ENCODE assay signal across 8 mouse cellular contexts in the genomic region with DNA sequence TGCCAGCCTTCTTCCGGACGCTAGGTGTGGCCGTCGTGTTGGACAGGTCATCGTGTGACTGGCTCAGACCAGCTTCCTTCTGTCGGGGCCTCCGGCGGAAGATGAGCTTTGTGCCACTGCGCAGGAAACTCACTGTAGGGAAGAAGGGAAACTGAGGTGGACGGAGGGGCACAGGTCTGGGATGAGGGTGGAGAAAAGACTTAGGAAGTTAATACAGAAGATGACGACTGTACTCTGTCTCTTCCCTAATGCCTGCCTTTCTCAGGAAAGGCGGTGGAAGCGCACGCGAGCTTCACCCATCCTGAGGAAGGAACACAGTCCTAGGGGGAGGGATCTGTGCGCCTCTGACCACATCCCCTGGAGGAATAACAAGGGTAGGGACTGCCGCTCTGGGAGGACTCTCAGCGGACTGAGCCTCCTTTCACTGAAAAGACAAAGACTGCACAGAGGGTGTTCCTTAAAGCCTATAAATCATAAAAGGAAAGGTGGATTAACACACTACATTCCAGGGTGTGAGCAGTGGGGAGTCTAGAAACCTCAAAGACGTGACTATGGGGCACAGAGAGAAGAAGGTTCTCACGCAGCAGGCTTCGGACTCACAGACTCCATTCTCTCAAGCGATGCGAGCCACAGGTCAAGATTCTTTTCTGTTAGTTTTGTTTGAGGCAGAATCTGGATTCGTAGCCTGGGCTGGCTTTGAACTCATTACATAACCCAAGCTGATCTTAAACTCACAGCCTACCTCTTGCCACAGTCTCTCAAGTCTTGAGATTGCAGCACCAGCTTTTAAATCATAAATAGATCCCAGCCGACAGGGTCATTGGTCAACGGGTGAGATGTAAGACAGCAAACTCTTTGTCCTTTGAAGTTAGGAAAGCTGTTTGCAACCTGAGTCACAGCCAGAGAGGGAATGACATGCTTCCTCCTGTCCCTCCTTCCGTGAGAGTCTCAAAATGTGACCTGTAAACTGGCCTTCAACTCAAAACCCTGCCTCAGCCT. TPM values are rescaled to one million over a fixed set of nuclear protein-coding genes. Genes with fewer than 3 reads are reported as not detected.
DNase-seq lines count a peak whose midpoint lies in the region; ATAC-seq and TF ChIP-seq lines count a peak whose summit lies in the region.

No protein-coding gene starts in this region.

- no peak for TF ChIP-seq CTCF in heart, postnatal 0 days (IDR thresholded peaks at IDR 0.05; ENCODE audit: low read depth)

- H3K36me3 ChIP-seq in forebrain, embryonic 10.5 days (replicated peaks): peaks cover 47% of the 10 kb centered on the region
- H3K36me3 ChIP-seq in forebrain, embryonic 13.5 days (ENCODE audit: poor library complexity, severe bottlenecking): peaks cover 56% of the 10 kb centered on the region
- peaks cover 41% of the 10 kb centered on the region for H3K36me3 ChIP-seq in heart, postnatal 0 days (replicated peaks; ENCODE audit: control insufficient read depth, insufficient read depth, low read length)
- H3K36me3 ChIP-seq in limb, embryonic 11.5 days (ENCODE audit: control insufficient read depth, insufficient read depth, low read length): no peaks in the 10 kb centered on the region; the same call in 1 of the 2 replicates
- H3K36me3 ChIP-seq in midbrain, embryonic 16.5 days (ENCODE audit: control insufficient read depth, insufficient read depth, low read length): peaks cover 19% of the 10 kb centered on the region

- H3K9ac ChIP-seq in forebrain, embryonic 13.5 days: no peak overlapping the region
- H3K9ac ChIP-seq in heart, postnatal 0 days (replicated peaks; ENCODE audit: low read depth, low read length): peak overlapping the region; percentile 17; the same call in 1 of the 2 replicates
- H3K9ac ChIP-seq in limb, embryonic 11.5 days (ENCODE audit: low read length): peak overlapping the region; percentile 38; the same call in 1 of the 2 replicates
- no peak overlapping the region for H3K9ac ChIP-seq in midbrain, embryonic 16.5 days (ENCODE audit: low read depth, low read length)

- ATAC-seq in forebrain, embryonic 13.5 days: no peak
- peak; percentile 75 for ATAC-seq in heart, postnatal 0 days (ENCODE audit: insufficient read depth, low read depth)
- no peak for ATAC-seq in limb, embryonic 11.5 days (ENCODE audit: insufficient number of reproducible peaks, low FRiP score, low TSS enrichment, low read depth)
- ATAC-seq in midbrain, embryonic 16.5 days: peak; percentile 36; the same call in 1 of the 2 replicates

- 0 out of 2 replicates have a peak, but pooled peaks have one; percentile 21 for TF ChIP-seq EP300 in heart, postnatal 0 days (IDR thresholded peaks at IDR 0.05; ENCODE audit: low read depth)

- H3K4me3 ChIP-seq in forebrain, embryonic 10.5 days: peak overlapping the region; percentile 34
- H3K4me3 ChIP-seq in forebrain, embryonic 13.5 days: no peak overlapping the region
- H3K4me3 ChIP-seq in heart, postnatal 0 days (ENCODE audit: low read depth, low read length): no peak overlapping the region
- H3K4me3 ChIP-seq in limb, embryonic 11.5 days (ENCODE audit: low read depth, low read length): no peak overlapping the region
- H3K4me3 ChIP-seq in midbrain, embryonic 16.5 days (ENCODE audit: low read depth, low read length): no peak overlapping the region

- WGBS in forebrain, embryonic 10.5 days: 5% methylated on average over 27 of the region's 27 CpGs
- 4% methylated on average over 27 of the region's 27 CpGs for WGBS in forebrain, embryonic 13.5 days
- 35% methylated on average over 27 of the region's 27 CpGs for WGBS in heart, postnatal 0 days
- 9% methylated on average over 27 of the region's 27 CpGs for WGBS in limb, embryonic 11.5 days
- 7% methylated on average over 27 of the region's 27 CpGs for WGBS in midbrain, embryonic 16.5 days

- H3K27me3 ChIP-seq in forebrain, embryonic 10.5 days (ENCODE audit: poor library complexity, severe bottlenecking): peaks cover 31% of the 10 kb centered on the region
- H3K27me3 ChIP-seq in forebrain, embryonic 13.5 days: no peaks in the 10 kb centered on the region
- H3K27me3 ChIP-seq in heart, postnatal 0 days (ENCODE audit: control insufficient read depth, insufficient read depth, low read length): no peaks in the 10 kb centered on the region
- no peaks in the 10 kb centered on the region for H3K27me3 ChIP-seq in limb, embryonic 11.5 days (ENCODE audit: control insufficient read depth, insufficient read depth, low read length)
- no peaks in the 10 kb centered on the region for H3K27me3 ChIP-seq in midbrain, embryonic 16.5 days (ENCODE audit: control insufficient read depth, insufficient read depth, low read depth, low read length)

- no peaks in the 10 kb centered on the region for H3K9me3 ChIP-seq in forebrain, embryonic 10.5 days
- H3K9me3 ChIP-seq in forebrain, embryonic 13.5 days (replicated peaks): no peaks in the 10 kb centered on the region
- no peaks in the 10 kb centered on the region for H3K9me3 ChIP-seq in heart, postnatal 0 days (replicated peaks; ENCODE audit: control insufficient read depth, low read length)
- H3K9me3 ChIP-seq in limb, embryonic 11.5 days (ENCODE audit: control insufficient read depth, low read length): no peaks in the 10 kb centered on the region
- H3K9me3 ChIP-seq in midbrain, embryonic 16.5 days (replicated peaks; ENCODE audit: control insufficient read depth, low read length, poor library complexity, severe bottlenecking): no peaks in the 10 kb centered on the region

- H3K4me2 ChIP-seq in forebrain, embryonic 13.5 days: no peak overlapping the region
- H3K4me2 ChIP-seq in heart, postnatal 0 days (ENCODE audit: low read depth, low read length): peak overlapping the region; percentile 27
- H3K4me2 ChIP-seq in limb, embryonic 11.5 days (ENCODE audit: low read depth, severe bottlenecking): peak overlapping the region; percentile 12; the same call in 1 of the 2 replicates
- H3K4me2 ChIP-seq in midbrain, embryonic 16.5 days (ENCODE audit: low read length): no peak overlapping the region

- DNase-seq in forebrain, embryonic 10.5 days (ENCODE audit: extremely low spot score, low spot score): peak; percentile 47
- DNase-seq in heart, postnatal 0 days (ENCODE audit: low spot score): peak; percentile 45
- no peak for DNase-seq in limb, embryonic 11.5 days (ENCODE audit: low spot score)
- DNase-seq in spleen, adult 18-20 months: no peak
- no peak for DNase-seq in right cerebral cortex, postnatal 25 days
- no peak for DNase-seq in right cerebral cortex, postnatal 36 days (ENCODE audit: low spot score in 2 of 2)

- H3K27ac ChIP-seq in forebrain, embryonic 10.5 days: peak overlapping the region; percentile 75
- H3K27ac ChIP-seq in forebrain, embryonic 13.5 days: no peak overlapping the region
- H3K27ac ChIP-seq in heart, postnatal 0 days (ENCODE audit: low read depth): peak overlapping the region; percentile 83
- H3K27ac ChIP-seq in limb, embryonic 11.5 days (replicated peaks; ENCODE audit: low read depth, low read length): no peak overlapping the region
- no peak overlapping the region for H3K27ac ChIP-seq in midbrain, embryonic 16.5 days (ENCODE audit: low read length)

- H3K4me1 ChIP-seq in forebrain, embryonic 10.5 days: peaks cover 34% of the 10 kb centered on the region
- H3K4me1 ChIP-seq in forebrain, embryonic 13.5 days: peaks cover 19% of the 10 kb centered on the region; the same call in 1 of the 2 replicates
- H3K4me1 ChIP-seq in heart, postnatal 0 days (ENCODE audit: control insufficient read depth, insufficient read depth): 0 out of 2 replicates have a peak, but pooled peaks cover 4% of the 10 kb centered on the region
- H3K4me1 ChIP-seq in limb, embryonic 11.5 days (ENCODE audit: control insufficient read depth, insufficient read depth, low read length): peaks cover 2% of the 10 kb centered on the region; the same call in 1 of the 2 replicates
- no peaks in the 10 kb centered on the region for H3K4me1 ChIP-seq in midbrain, embryonic 16.5 days (ENCODE audit: control insufficient read depth, insufficient read depth, low read length)

RNA-seq across cellular contexts. Expression of a gene that starts 6.0 kb away (rescaled TPM):
- polyA plus RNA-seq in forebrain, embryonic 10.5 days (2016; fragmentation: Nextera tagmentation; extraction: Ambion mirVana): 32.8 and 33.0 TPM in 2 replicates
- 30.5 and 38.4 TPM in 2 replicates for polyA plus RNA-seq in forebrain, embryonic 13.5 days (2015; fragmentation: Nextera tagmentation; extraction: Ambion mirVana)
- 14.8 and 26.3 TPM in 2 replicates for total RNA-seq in heart, postnatal 0 days (2014; rRNA removed; ENCODE audit: low replicate concordance)
- polyA plus RNA-seq in heart, postnatal 0 days (2015; fragmentation: Nextera tagmentation; extraction: Ambion mirVana): 7.6 and 9.4 TPM in 2 replicates
- 19.5 and 28.4 TPM in 2 replicates for polyA plus RNA-seq in limb, embryonic 11.5 days (2014; fragmentation: Nextera tagmentation; extraction: Ambion mirVana)
- 28.7 and 30.0 TPM in 2 replicates for polyA plus RNA-seq in midbrain, embryonic 16.5 days (2015; fragmentation: Nextera tagmentation; extraction: Ambion mirVana)

RNA-seq across cellular contexts. Expression of a gene that starts 8.7 kb away (rescaled TPM):
- 8.3 and 8.7 TPM in 2 replicates for polyA plus RNA-seq in forebrain, embryonic 10.5 days (2016; fragmentation: Nextera tagmentation; extraction: Ambion mirVana)
- 14.0 and 19.6 TPM in 2 replicates for polyA plus RNA-seq in forebrain, embryonic 13.5 days (2015; fragmentation: Nextera tagmentation; extraction: Ambion mirVana)
- total RNA-seq in heart, postnatal 0 days (2014; rRNA removed; ENCODE audit: low replicate concordance): 14.5 and 16.8 TPM in 2 replicates
- polyA plus RNA-seq in heart, postnatal 0 days (2015; fragmentation: Nextera tagmentation; extraction: Ambion mirVana): 4.7 and 5.0 TPM in 2 replicates
- 6.5 and 7.6 TPM in 2 replicates for polyA plus RNA-seq in limb, embryonic 11.5 days (2014; fragmentation: Nextera tagmentation; extraction: Ambion mirVana)
- polyA plus RNA-seq in midbrain, embryonic 16.5 days (2015; fragmentation: Nextera tagmentation; extraction: Ambion mirVana): 22.3 and 24.8 TPM in 2 replicates

RNA-seq across cellular contexts. Expression of a gene that starts 14.4 kb away (rescaled TPM):
- 48.0 and 49.3 TPM in 2 replicates for polyA plus RNA-seq in forebrain, embryonic 10.5 days (2016; fragmentation: Nextera tagmentation; extraction: Ambion mirVana)
- polyA plus RNA-seq in forebrain, embryonic 13.5 days (2015; fragmentation: Nextera tagmentation; extraction: Ambion mirVana): 36.8 and 40.1 TPM in 2 replicates
- total RNA-seq in heart, postnatal 0 days (2014; rRNA removed; ENCODE audit: low replicate concordance): 27.6 and 33.3 TPM in 2 replicates
- 24.5 and 25.2 TPM in 2 replicates for polyA plus RNA-seq in heart, postnatal 0 days (2015; fragmentation: Nextera tagmentation; extraction: Ambion mirVana)
- polyA plus RNA-seq in limb, embryonic 11.5 days (2014; fragmentation: Nextera tagmentation; extraction: Ambion mirVana): 52.3 and 55.8 TPM in 2 replicates
- polyA plus RNA-seq in midbrain, embryonic 16.5 days (2015; fragmentation: Nextera tagmentation; extraction: Ambion mirVana): 36.1 and 39.6 TPM in 2 replicates

RNA-seq across cellular contexts. Expression of a gene that starts 23.0 kb away (rescaled TPM):
- 5.3 and 7.2 TPM in 2 replicates for polyA plus RNA-seq in forebrain, embryonic 10.5 days (2016; fragmentation: Nextera tagmentation; extraction: Ambion mirVana)
- polyA plus RNA-seq in forebrain, embryonic 13.5 days (2015; fragmentation: Nextera tagmentation; extraction: Ambion mirVana): 9.2 and 10.9 TPM in 2 replicates
- 1.7 and 2.1 TPM in 2 replicates for total RNA-seq in heart, postnatal 0 days (2014; rRNA removed; ENCODE audit: low replicate concordance)
- 0.49 and 0.69 TPM in 2 replicates for polyA plus RNA-seq in heart, postnatal 0 days (2015; fragmentation: Nextera tagmentation; extraction: Ambion mirVana)
- polyA plus RNA-seq in limb, embryonic 11.5 days (2014; fragmentation: Nextera tagmentation; extraction: Ambion mirVana): 3.4 and 3.7 TPM in 2 replicates
- 29.7 and 33.9 TPM in 2 replicates for polyA plus RNA-seq in midbrain, embryonic 16.5 days (2015; fragmentation: Nextera tagmentation; extraction: Ambion mirVana)

RNA-seq across cellular contexts. Expression of a gene that starts 23.1 kb away (rescaled TPM):
- 524 and 528 TPM in 2 replicates for polyA plus RNA-seq in forebrain, embryonic 10.5 days (2016; fragmentation: Nextera tagmentation; extraction: Ambion mirVana)
- polyA plus RNA-seq in forebrain, embryonic 13.5 days (2015; fragmentation: Nextera tagmentation; extraction: Ambion mirVana): 393 TPM in 2 replicates
- total RNA-seq in heart, postnatal 0 days (2014; rRNA removed; ENCODE audit: low replicate concordance): 285 and 447 TPM in 2 replicates
- polyA plus RNA-seq in heart, postnatal 0 days (2015; fragmentation: Nextera tagmentation; extraction: Ambion mirVana): 69.3 and 71.2 TPM in 2 replicates
- 507 and 525 TPM in 2 replicates for polyA plus RNA-seq in limb, embryonic 11.5 days (2014; fragmentation: Nextera tagmentation; extraction: Ambion mirVana)
- polyA plus RNA-seq in midbrain, embryonic 16.5 days (2015; fragmentation: Nextera tagmentation; extraction: Ambion mirVana): 112 and 124 TPM in 2 replicates

Comparison
In these comparisons a context has a peak if more than half of its experiments do, and no peak if none do; other contexts are left out.
1. H3K27ac ChIP-seq: peak in forebrain, embryonic 10.5 days (single experiment) and heart, postnatal 0 days (single experiment); none in forebrain, embryonic 13.5 days (single experiment), limb, embryonic 11.5 days (single experiment) and midbrain, embryonic 16.5 days (single experiment).
2. DNase-seq: peak in forebrain, embryonic 10.5 days (single experiment) and heart, postnatal 0 days (single experiment); none in limb, embryonic 11.5 days (single experiment), spleen, adult 18-20 months (0 of 2), right cerebral cortex, postnatal 25 days (single experiment) and right cerebral cortex, postnatal 36 days (0 of 2).
3. ATAC-seq: peak in heart, postnatal 0 days (single experiment) and midbrain, embryonic 16.5 days (single experiment); none in forebrain, embryonic 13.5 days (single experiment) and limb, embryonic 11.5 days (single experiment).
4. H3K4me2 ChIP-seq: peak in heart, postnatal 0 days (single experiment) and limb, embryonic 11.5 days (single experiment); none in forebrain, embryonic 13.5 days (single experiment) and midbrain, embryonic 16.5 days (single experiment).
5. H3K9ac ChIP-seq: peak in heart, postnatal 0 days (single experiment) and limb, embryonic 11.5 days (single experiment); none in forebrain, embryonic 13.5 days (single experiment) and midbrain, embryonic 16.5 days (single experiment).